Mouse (Mus musculus) common myeloid progenitor, adult 5-6 weeks (primary cell): Measurements from ENCODE around the gene Acbd5. TPM values are rescaled to one million over a fixed set of nuclear protein-coding genes. Genes with fewer than 3 reads are reported as not detected.
A peak's percentile ranks its signal among the peaks of the same experiment; 100 is the strongest.
"Not testable (repeated sequence)": the region's sequence is repeated elsewhere in the genome, so short reads cannot be mapped to it uniquely, and the experiment has no call there.

Experiments
- ATAC-seq: replicated peaks from 2 replicates; pipeline ENCODE4 v1.8.0; 2016; ENCODE audit warnings: low read depth, mild to moderate bottlenecking, moderate TSS enrichment, inconsistent platforms; ENCODE audit not compliant: poor library complexity, severe bottlenecking
- total RNA-seq: library from RNA; stranded (forward); fragments of 200-1000, 187-1606 nt; gene quantifications from 2 replicates; pipeline ENCODE4 v1.2.3, GENCODE M21; 2017

The Acbd5 gene
- total RNA-seq, result 29.0 and 29.1 TPM in 2 replicates

- ATAC-seq, result peak; percentile 88
Measured at GRCm38 (mm10) chr2:23067552-23068369, at the start of gene Acbd5. Acbd5 (plus strand) TSS chr2:23068167.

- peak; percentile 22; the same call in 1 of the 2 replicates for ATAC-seq
Measured at GRCm38 (mm10) chr2:23019170-23019569, 48.8 kb upstream of the Acbd5 start.

GRCm38 (mm10) chr2:23021320-23021719, 46.6 kb upstream of the Acbd5 start:
- no peak for ATAC-seq

- 0 out of 2 replicates have a peak, but pooled peaks have one; percentile 36 for ATAC-seq
Measured at GRCm38 (mm10) chr2:23021721-23022120, 46.2 kb upstream of the Acbd5 start.

- no peak for ATAC-seq
Measured at GRCm38 (mm10) chr2:23023023-23023422, 44.9 kb upstream of the Acbd5 start.

- no peak for ATAC-seq
Measured at GRCm38 (mm10) chr2:23023714-23024282, 44.2 kb upstream of the Acbd5 start.

GRCm38 (mm10) chr2:23026379-23026778, 41.6 kb upstream of the Acbd5 start:
- no peak for ATAC-seq

GRCm38 (mm10) chr2:23028826-23029225, 39.1 kb upstream of the Acbd5 start:
- ATAC-seq, result no peak

GRCm38 (mm10) chr2:23030631-23031030, 37.3 kb upstream of the Acbd5 start:
- ATAC-seq, result no peak

- ATAC-seq, result no peak
Measured at GRCm38 (mm10) chr2:23034692-23035435, 33.1 kb upstream of the Acbd5 start.

- no peak for ATAC-seq
Measured at GRCm38 (mm10) chr2:23035467-23035866, 32.5 kb upstream of the Acbd5 start.

GRCm38 (mm10) chr2:23039082-23040000, 28.6 kb upstream of the Acbd5 start:
- ATAC-seq, result peak; percentile 21

GRCm38 (mm10) chr2:23040001-23040646, 27.8 kb upstream of the Acbd5 start, which contains the start of gene Abi1:
Abi1 (minus strand) TSS chr2:23040241.
- ATAC-seq, result peak; percentile 82

GRCm38 (mm10) chr2:23040690-23041089, 27.3 kb upstream of the Acbd5 start:
- not testable (repeated sequence) for ATAC-seq

- peak; percentile 60 for ATAC-seq
Measured at GRCm38 (mm10) chr2:23041457-23041856, 26.5 kb upstream of the Acbd5 start.

- no peak for ATAC-seq
Measured at GRCm38 (mm10) chr2:23042189-23042588, 25.8 kb upstream of the Acbd5 start.

- ATAC-seq, result no peak
Measured at GRCm38 (mm10) chr2:23045703-23046102, 22.3 kb upstream of the Acbd5 start.

- ATAC-seq, result no peak
Measured at GRCm38 (mm10) chr2:23048006-23048405, 20.0 kb upstream of the Acbd5 start.

GRCm38 (mm10) chr2:23051890-23052289, 16.1 kb upstream of the Acbd5 start:
- no peak for ATAC-seq
